Mouse (Mus musculus): ENCODE results near the gene Exoc8.

Gene Exoc8

DNA sequence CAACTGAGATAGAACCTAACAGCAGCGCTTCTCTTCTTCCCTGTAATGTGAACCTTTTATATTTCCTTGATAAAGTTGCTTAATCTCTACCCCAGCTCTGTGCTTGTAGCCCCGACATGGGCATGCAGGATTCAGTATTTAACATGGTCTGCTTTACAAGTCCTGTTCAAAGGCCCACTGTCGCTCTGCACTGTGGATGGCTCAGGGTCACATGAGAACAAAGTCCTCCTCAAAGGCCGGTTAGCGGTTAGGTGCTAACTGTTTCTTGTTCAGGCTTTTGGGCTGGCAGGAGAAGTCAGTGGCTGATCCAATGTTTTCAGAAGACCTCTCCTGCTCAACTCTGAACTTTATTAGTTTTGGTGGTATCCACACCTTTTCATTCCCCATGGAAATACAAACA, 51.9 kb downstream of the Exoc8 start:
- DNase-seq (ENCODE audit: low read depth), result no peak

DNA sequence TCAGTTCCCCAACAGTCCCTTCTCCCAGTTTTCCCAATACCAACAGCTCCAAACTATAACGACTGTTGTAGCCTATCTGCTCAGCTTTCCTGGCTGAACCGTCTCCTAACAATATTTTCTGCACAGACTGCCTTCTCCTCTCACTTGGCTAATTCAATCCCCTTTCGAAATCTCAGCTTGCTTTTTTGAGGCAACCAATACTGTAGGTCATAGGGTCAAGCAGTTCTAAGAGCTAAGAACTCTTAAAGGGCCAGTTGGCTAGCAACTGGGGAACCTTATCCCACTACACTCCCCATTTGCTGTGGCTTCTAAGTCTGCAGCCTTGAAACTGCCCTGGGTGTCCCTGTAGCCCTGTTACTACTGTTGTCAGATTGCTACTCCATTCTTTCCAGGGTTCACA, 52.4 kb downstream of the Exoc8 start:
- DNase-seq (ENCODE audit: low read depth), result no peak
